Mouse (Mus musculus): ENCODE results near the gene Olfr390. TPM values are rescaled to one million over a fixed set of nuclear protein-coding genes. Genes with fewer than 3 reads are reported as not detected.

Olfr390 gene
- not detected in 2 replicates for polyA plus RNA-seq (2012; rRNA removed)

GRCm38 (mm10) chr11:73782664-73783063 lies at the start of gene Olfr390:
Gene Olfr390 (plus strand): TSS chr11:73782964.
- no peak for DNase-seq (ENCODE audit: extremely low spot score in 1 of 2, low spot score in 1 of 2)

GRCm38 (mm10) chr11:73759115-73759514 lies 23.6 kb upstream of the Olfr390 start:
- DNase-seq (ENCODE audit: extremely low spot score in 1 of 2, low spot score in 1 of 2): no peak

- no peak for DNase-seq (ENCODE audit: extremely low spot score in 1 of 2, low spot score in 1 of 2)
Observed at GRCm38 (mm10) chr11:73780613-73781012, 2.2 kb upstream of the Olfr390 start, which contains the start of gene Olfr389. Gene Olfr389 (minus strand): TSS chr11:73780713.

- no peak for DNase-seq (ENCODE audit: extremely low spot score in 1 of 2, low spot score in 1 of 2)
Observed at GRCm38 (mm10) chr11:73802952-73803351, 20.2 kb downstream of the Olfr390 start, which contains the start of gene Olfr391-ps. Gene Olfr391-ps (minus strand): TSS chr11:73803052.

GRCm38 (mm10) chr11:73816949-73817348 lies 34.2 kb downstream of the Olfr390 start, which contains the start of gene Olfr392:
Gene Olfr392 (minus strand): TSS chr11:73817049.
- DNase-seq (ENCODE audit: extremely low spot score in 1 of 2, low spot score in 1 of 2): no peak

Other genes starting within 250 kb of the Olfr390 start
- not detected in 2 replicates for gene Olfr385, start 190.0 kb upstream of the Olfr390 start, polyA plus RNA-seq (2012; rRNA removed)
- not detected in 2 replicates for gene Olfr384, start 184.4 kb upstream of the Olfr390 start, polyA plus RNA-seq (2012; rRNA removed)
- gene Zfp735, start 94.2 kb upstream of the Olfr390 start, polyA plus RNA-seq (2012; rRNA removed): not detected in 2 replicates
- gene Olfr389, start 2.3 kb upstream of the Olfr390 start, polyA plus RNA-seq (2012; rRNA removed): not detected in 2 replicates
- gene Olfr391-ps, start 20.1 kb downstream of the Olfr390 start, polyA plus RNA-seq (2012; rRNA removed): not detected in 2 replicates
- gene Olfr392, start 34.1 kb downstream of the Olfr390 start, polyA plus RNA-seq (2012; rRNA removed): 0.02 TPM in 1 of 2 replicates, not detected in the other
- gene Olfr393, start 68.5 kb downstream of the Olfr390 start, polyA plus RNA-seq (2012; rRNA removed): not detected in 2 replicates
- 0.02 TPM in 1 of 2 replicates, not detected in the other for gene Olfr394, start 107.8 kb downstream of the Olfr390 start, polyA plus RNA-seq (2012; rRNA removed)
- not detected in 2 replicates for gene Olfr395, start 126.3 kb downstream of the Olfr390 start, polyA plus RNA-seq (2012; rRNA removed)
- not detected in 2 replicates for gene Olfr23, start 153.7 kb downstream of the Olfr390 start, polyA plus RNA-seq (2012; rRNA removed)
- gene Olfr397, start 177.9 kb downstream of the Olfr390 start, polyA plus RNA-seq (2012; rRNA removed): not detected in 2 replicates
- not detected in 2 replicates for gene Olfr398, start 207.4 kb downstream of the Olfr390 start, polyA plus RNA-seq (2012; rRNA removed)

Data from frontal cortex, adult 2 months (tissue).